Mouse (Mus musculus): ENCODE results near the gene Prss53.

DNA sequence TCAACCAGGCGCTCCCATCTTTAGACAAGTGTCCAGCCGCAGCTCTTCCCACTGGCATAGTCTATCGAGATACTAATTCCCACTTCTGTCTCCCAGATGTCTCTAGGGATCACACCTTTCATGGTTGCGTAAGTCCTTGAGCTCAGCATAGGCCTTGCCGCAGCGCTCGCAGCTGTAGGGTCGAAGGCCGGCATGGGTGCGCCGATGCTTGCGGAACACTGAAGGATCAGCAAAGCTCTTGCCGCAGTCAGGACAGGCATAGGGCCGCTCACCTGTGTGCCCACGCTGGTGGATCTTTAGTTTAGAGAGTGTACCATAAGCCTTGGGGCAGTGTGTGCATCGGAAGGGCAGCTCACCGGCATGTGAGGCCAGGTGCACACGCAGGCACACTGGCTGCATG, 23.1 kb downstream of the Prss53 start:
- TF ChIP-seq GATA1 (IDR thresholded peaks at IDR 0.05; ENCODE audit: borderline replicate concordance, low read length) (no peak), FLI1 (IDR thresholded peaks at IDR 0.05; ENCODE audit: low read length) (no peak)

All from megakaryocyte, embryonic 14.5 days (primary cell).